Mouse (Mus musculus) bone marrow macrophage, adult 2 months (primary cell): ENCODE results near the gene Exoc2.

Experiments
- CTCF ChIP-seq: IDR thresholded peaks from 2 replicates; pipeline ENCODE4 v1.5.1; 2012; ENCODE audit warnings: low read depth, mild to moderate bottlenecking, low read length, moderate library complexity
- POLR2A ChIP-seq: IDR thresholded peaks from 2 replicates; pipeline ENCODE4 v1.6.1; 2012; ENCODE audit warnings: mild to moderate bottlenecking, low read depth, low read length, borderline replicate concordance

DNA sequence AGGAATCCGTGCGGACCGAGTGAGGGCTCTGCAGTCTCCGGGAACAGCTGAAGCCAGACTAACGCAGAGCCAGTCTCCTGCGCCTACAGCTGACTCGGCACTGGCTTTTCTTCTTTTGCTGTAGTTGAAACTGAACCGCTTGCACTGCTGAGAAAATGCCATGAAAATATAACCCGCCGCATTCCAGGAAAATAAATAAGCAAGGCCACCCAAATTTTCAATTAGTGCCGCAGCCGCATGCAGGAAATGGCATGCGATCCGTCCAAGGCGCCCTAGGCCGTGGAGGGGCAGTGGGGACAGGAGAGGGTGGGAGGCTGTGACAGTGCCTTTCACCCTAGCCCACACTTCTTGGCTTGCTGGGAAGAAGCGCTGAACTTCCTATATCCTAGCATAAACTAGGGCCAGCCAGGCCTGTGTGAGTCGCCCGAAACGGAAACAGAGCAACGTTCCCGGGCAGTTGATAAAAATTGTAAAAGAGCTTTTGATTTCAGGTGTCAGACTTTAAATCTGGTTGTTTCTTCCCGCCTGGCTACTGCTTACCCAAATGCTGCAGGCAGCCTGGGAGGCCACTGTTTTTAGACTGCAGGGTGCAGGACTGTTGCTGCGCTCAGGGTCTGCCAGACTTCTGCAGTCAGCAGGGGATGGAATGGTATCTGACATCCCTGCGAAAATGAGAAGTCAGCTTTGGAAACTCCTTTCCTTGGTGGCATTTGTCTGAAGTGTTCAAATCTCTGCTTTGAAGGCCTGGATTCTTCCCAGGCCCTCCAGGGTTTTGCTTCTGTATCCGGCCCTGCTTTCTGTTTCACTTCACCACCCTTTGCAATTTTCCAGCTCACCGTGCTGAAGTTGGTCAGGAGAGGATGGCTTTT lies 11.9 kb upstream of the Exoc2 start:
- no peak for TF ChIP-seq CTCF
- no peak for TF ChIP-seq POLR2A
